Mouse (Mus musculus): ENCODE measurements at regions not wholly inside any gene's neighbourhood (a gene's known extent, or its start where the extent isn't known, plus 50 kb on each side); places are given as distances from the start of the nearest gene placed in this dataset.

- no peak overlapping the region for H3K9ac ChIP-seq (ENCODE audit: low read depth, low read length)
- H3K27ac ChIP-seq (ENCODE audit: low read depth, low read length) = no peak overlapping the region
- H3K4me1 ChIP-seq (ENCODE audit: control insufficient read depth, insufficient read depth, low read length) = no peaks in the 10 kb centered on the region
- no peaks in the 10 kb centered on the region for H3K36me3 ChIP-seq (ENCODE audit: control insufficient read depth, insufficient read depth, low read length)
- H3K4me3 ChIP-seq (ENCODE audit: low read length) = no peak overlapping the region
- no peaks in the 10 kb centered on the region for H3K9me3 ChIP-seq (ENCODE audit: control insufficient read depth, low read length)
- 90% methylated on average over 2 of the region's 2 CpGs for WGBS
- no peak overlapping the region for H3K4me2 ChIP-seq (replicated peaks; ENCODE audit: low read depth, low read length)
- H3K27me3 ChIP-seq (ENCODE audit: control insufficient read depth, insufficient read depth, low read length) = no peaks in the 10 kb centered on the region
- ATAC-seq (ENCODE audit: low FRiP score, low TSS enrichment) = no peak
These were observed 645.4 kb upstream of the Gm10131 start for GRCm38 (mm10) chr8:34756916-34757315.

- no peak for ATAC-seq (ENCODE audit: low FRiP score, low TSS enrichment)
- Histone ChIP-seq H3K27ac (ENCODE audit: low read depth, low read length) (no peak overlapping the region), H3K4me1 (ENCODE audit: control insufficient read depth, insufficient read depth, low read length) (no peaks in the 10 kb centered on the region), H3K9me3 (ENCODE audit: control insufficient read depth, low read length) (no peaks in the 10 kb centered on the region), H3K36me3 (ENCODE audit: control insufficient read depth, insufficient read depth, low read length) (no peaks in the 10 kb centered on the region), H3K4me3 (ENCODE audit: low read length) (no peak overlapping the region), H3K4me2 (replicated peaks; ENCODE audit: low read depth, low read length) (no peak overlapping the region), H3K27me3 (ENCODE audit: control insufficient read depth, insufficient read depth, low read length) (no peaks in the 10 kb centered on the region), H3K9ac (ENCODE audit: low read depth, low read length) (no peak overlapping the region)
- WGBS = 87% methylated on average over 4 of the region's 4 CpGs
These were observed 644.6 kb upstream of the Gm10131 start for GRCm38 (mm10) chr8:34756171-34756570.

GRCm38 (mm10) chr8:34755480-34755879 is 643.9 kb upstream of the Gm10131 start:
- no peak overlapping the region for H3K4me2 ChIP-seq (replicated peaks; ENCODE audit: low read depth, low read length)
- no peak for ATAC-seq (ENCODE audit: low FRiP score, low TSS enrichment)
- H3K27me3 ChIP-seq (ENCODE audit: control insufficient read depth, insufficient read depth, low read length) = no peaks in the 10 kb centered on the region
- H3K4me1 ChIP-seq (ENCODE audit: control insufficient read depth, insufficient read depth, low read length) = no peaks in the 10 kb centered on the region
- no peak overlapping the region for H3K4me3 ChIP-seq (ENCODE audit: low read length)
- H3K9ac ChIP-seq (ENCODE audit: low read depth, low read length) = no peak overlapping the region
- H3K9me3 ChIP-seq (ENCODE audit: control insufficient read depth, low read length) = no peaks in the 10 kb centered on the region
- H3K27ac ChIP-seq (ENCODE audit: low read depth, low read length) = no peak overlapping the region
- WGBS = 77% methylated on average over 4 of the region's 4 CpGs
- H3K36me3 ChIP-seq (ENCODE audit: control insufficient read depth, insufficient read depth, low read length) = no peaks in the 10 kb centered on the region

- Histone ChIP-seq H3K9me3 (ENCODE audit: control insufficient read depth, low read length) (no peaks in the 10 kb centered on the region), H3K4me3 (ENCODE audit: low read length) (no peak overlapping the region), H3K36me3 (ENCODE audit: control insufficient read depth, insufficient read depth, low read length) (no peaks in the 10 kb centered on the region), H3K27ac (ENCODE audit: low read depth, low read length) (no peak overlapping the region), H3K27me3 (ENCODE audit: control insufficient read depth, insufficient read depth, low read length) (no peaks in the 10 kb centered on the region), H3K4me1 (ENCODE audit: control insufficient read depth, insufficient read depth, low read length) (no peaks in the 10 kb centered on the region), H3K4me2 (replicated peaks; ENCODE audit: low read depth, low read length) (no peak overlapping the region), H3K9ac (ENCODE audit: low read depth, low read length) (no peak overlapping the region)
- 74% methylated on average over 10 of the region's 10 CpGs for WGBS
- ATAC-seq (ENCODE audit: low FRiP score, low TSS enrichment) = no peak
These were observed 641.5 kb upstream of the Gm10131 start for GRCm38 (mm10) chr8:34753046-34753445.

- H3K9me3 ChIP-seq (ENCODE audit: control insufficient read depth, low read length) = no peaks in the 10 kb centered on the region
- 78% methylated on average over 8 of the region's 8 CpGs for WGBS
- H3K4me3 ChIP-seq (ENCODE audit: low read length) = no peak overlapping the region
- no peak overlapping the region for H3K9ac ChIP-seq (ENCODE audit: low read depth, low read length)
- no peaks in the 10 kb centered on the region for H3K36me3 ChIP-seq (ENCODE audit: control insufficient read depth, insufficient read depth, low read length)
- no peak overlapping the region for H3K4me2 ChIP-seq (replicated peaks; ENCODE audit: low read depth, low read length)
- H3K27me3 ChIP-seq (ENCODE audit: control insufficient read depth, insufficient read depth, low read length) = no peaks in the 10 kb centered on the region
- ATAC-seq (ENCODE audit: low FRiP score, low TSS enrichment) = no peak
- H3K27ac ChIP-seq (ENCODE audit: low read depth, low read length) = no peak overlapping the region
- H3K4me1 ChIP-seq (ENCODE audit: control insufficient read depth, insufficient read depth, low read length) = no peaks in the 10 kb centered on the region
These were observed 637.0 kb upstream of the Gm10131 start for GRCm38 (mm10) chr8:34748521-34748920.

- WGBS = 94% methylated on average over 7 of the region's 7 CpGs
These were observed 634.2 kb upstream of the Gm10131 start for GRCm38 (mm10) chr8:34745706-34746105.

GRCm38 (mm10) chr8:34744682-34745081 is 633.1 kb upstream of the Gm10131 start:
- H3K9me3 ChIP-seq (ENCODE audit: control insufficient read depth, low read length) = no peaks in the 10 kb centered on the region
- no peak overlapping the region for H3K4me2 ChIP-seq (replicated peaks; ENCODE audit: low read depth, low read length)
- H3K4me3 ChIP-seq (ENCODE audit: low read length) = no peak overlapping the region
- H3K27ac ChIP-seq (ENCODE audit: low read depth, low read length) = no peak overlapping the region
- H3K4me1 ChIP-seq (ENCODE audit: control insufficient read depth, insufficient read depth, low read length) = no peaks in the 10 kb centered on the region
- H3K36me3 ChIP-seq (ENCODE audit: control insufficient read depth, insufficient read depth, low read length) = no peaks in the 10 kb centered on the region
- 48% methylated on average over 4 of the region's 4 CpGs for WGBS
- ATAC-seq (ENCODE audit: low FRiP score, low TSS enrichment) = no peak
- no peak overlapping the region for H3K9ac ChIP-seq (ENCODE audit: low read depth, low read length)
- no peaks in the 10 kb centered on the region for H3K27me3 ChIP-seq (ENCODE audit: control insufficient read depth, insufficient read depth, low read length)

More at GRCm38 (mm10) chr8:34745706-34746105, 634.2 kb upstream of the Gm10131 start:
- Histone ChIP-seq H3K4me3 (ENCODE audit: low read length) (no peak overlapping the region), H3K27me3 (ENCODE audit: control insufficient read depth, insufficient read depth, low read length) (no peaks in the 10 kb centered on the region), H3K9ac (ENCODE audit: low read depth, low read length) (no peak overlapping the region), H3K4me1 (ENCODE audit: control insufficient read depth, insufficient read depth, low read length) (no peaks in the 10 kb centered on the region), H3K27ac (ENCODE audit: low read depth, low read length) (no peak overlapping the region), H3K9me3 (ENCODE audit: control insufficient read depth, low read length) (no peaks in the 10 kb centered on the region), H3K36me3 (ENCODE audit: control insufficient read depth, insufficient read depth, low read length) (no peaks in the 10 kb centered on the region), H3K4me2 (replicated peaks; ENCODE audit: low read depth, low read length) (no peak overlapping the region)
- ATAC-seq (ENCODE audit: low FRiP score, low TSS enrichment) = no peak

- H3K36me3 ChIP-seq (ENCODE audit: control insufficient read depth, insufficient read depth, low read length) = no peaks in the 10 kb centered on the region
- no peaks in the 10 kb centered on the region for H3K27me3 ChIP-seq (ENCODE audit: control insufficient read depth, insufficient read depth, low read length)
- H3K4me3 ChIP-seq (ENCODE audit: low read length) = no peak overlapping the region
These were observed 632.6 kb upstream of the Gm10131 start for GRCm38 (mm10) chr8:34744179-34744578.

GRCm38 (mm10) chr8:34743137-34743536 is 631.6 kb upstream of the Gm10131 start:
- H3K9ac ChIP-seq (ENCODE audit: low read depth, low read length) = no peak overlapping the region
- H3K36me3 ChIP-seq (ENCODE audit: control insufficient read depth, insufficient read depth, low read length) = no peaks in the 10 kb centered on the region
- H3K4me3 ChIP-seq (ENCODE audit: low read length) = no peak overlapping the region
- no peaks in the 10 kb centered on the region for H3K4me1 ChIP-seq (ENCODE audit: control insufficient read depth, insufficient read depth, low read length)
- no peaks in the 10 kb centered on the region for H3K9me3 ChIP-seq (ENCODE audit: control insufficient read depth, low read length)
- H3K27me3 ChIP-seq (ENCODE audit: control insufficient read depth, insufficient read depth, low read length) = no peaks in the 10 kb centered on the region
- WGBS = 64% methylated on average over 6 of the region's 6 CpGs
- no peak for ATAC-seq (ENCODE audit: low FRiP score, low TSS enrichment)
- no peak overlapping the region for H3K4me2 ChIP-seq (replicated peaks; ENCODE audit: low read depth, low read length)
- H3K27ac ChIP-seq (ENCODE audit: low read depth, low read length) = no peak overlapping the region

More at GRCm38 (mm10) chr8:34744179-34744578, 632.6 kb upstream of the Gm10131 start:
- H3K9me3 ChIP-seq (ENCODE audit: control insufficient read depth, low read length) = no peaks in the 10 kb centered on the region
- no peaks in the 10 kb centered on the region for H3K4me1 ChIP-seq (ENCODE audit: control insufficient read depth, insufficient read depth, low read length)
- H3K4me2 ChIP-seq (replicated peaks; ENCODE audit: low read depth, low read length) = no peak overlapping the region
- H3K27ac ChIP-seq (ENCODE audit: low read depth, low read length) = no peak overlapping the region
- no peak for ATAC-seq (ENCODE audit: low FRiP score, low TSS enrichment)
- H3K9ac ChIP-seq (ENCODE audit: low read depth, low read length) = no peak overlapping the region

GRCm38 (mm10) chr8:34740836-34741235 is 629.3 kb upstream of the Gm10131 start:
- Histone ChIP-seq H3K4me2 (replicated peaks; ENCODE audit: low read depth, low read length) (no peak overlapping the region), H3K36me3 (ENCODE audit: control insufficient read depth, insufficient read depth, low read length) (no peaks in the 10 kb centered on the region), H3K9me3 (ENCODE audit: control insufficient read depth, low read length) (no peaks in the 10 kb centered on the region), H3K27me3 (ENCODE audit: control insufficient read depth, insufficient read depth, low read length) (no peaks in the 10 kb centered on the region), H3K27ac (ENCODE audit: low read depth, low read length) (no peak overlapping the region), H3K9ac (ENCODE audit: low read depth, low read length) (no peak overlapping the region), H3K4me3 (ENCODE audit: low read length) (no peak overlapping the region), H3K4me1 (ENCODE audit: control insufficient read depth, insufficient read depth, low read length) (no peaks in the 10 kb centered on the region)
- ATAC-seq (ENCODE audit: low FRiP score, low TSS enrichment) = no peak
- 71% methylated on average over 10 of the region's 10 CpGs for WGBS
